ENCODE assay signal across 21 mouse cellular contexts in genomic region chr11:116604097-116604496, GRCm38 (mm10). TPM values are rescaled to one million over a fixed set of nuclear protein-coding genes. Genes with fewer than 3 reads are reported as not detected.
"Had no signal": no experiment of that assay in that cellular context is flagged by ENCODE, and none has a peak within 500 bp of the region (broad histone marks: within the 10 kb centered on the region; RNA-seq: fewer than 3 reads in every experiment).

No protein-coding gene starts in this region.

- ATAC-seq: liver, embryonic 12.5 days; midbrain, embryonic 13.5 days; midbrain, embryonic 16.5 days had no signal

- DNase-seq: kidney, adult 8-10 months; kidney, postnatal 14 days; lung, postnatal 36 days; right cerebral cortex, adult 18-20 months; right cerebral cortex, postnatal 14 days; thymus, adult 18-20 months; thymus, postnatal 36 days had no signal

- H3K9me3 ChIP-seq: limb, embryonic 10.5 days; limb, embryonic 13.5 days; liver, embryonic 12.5 days; liver, embryonic 15.5 days; lung, embryonic 15.5 days; megakaryocyte, embryonic 14.5 days; midbrain, embryonic 10.5 days; midbrain, embryonic 13.5 days; neural tube, embryonic 13.5 days had no signal

- H3K4me1 ChIP-seq: lung, embryonic 15.5 days; midbrain, embryonic 13.5 days had no signal

- H3K9ac ChIP-seq: limb, embryonic 13.5 days; liver, embryonic 12.5 days; liver, embryonic 15.5 days; lung, embryonic 15.5 days; midbrain, embryonic 13.5 days; neural tube, embryonic 13.5 days had no signal

- H3K4me2 ChIP-seq: limb, embryonic 13.5 days; liver, embryonic 12.5 days; liver, embryonic 15.5 days; lung, embryonic 15.5 days; midbrain, embryonic 13.5 days; neural tube, embryonic 13.5 days had no signal

- H3K27ac ChIP-seq: limb, embryonic 10.5 days; limb, embryonic 13.5 days; liver, embryonic 12.5 days; liver, embryonic 15.5 days; lung, embryonic 15.5 days; midbrain, embryonic 10.5 days; midbrain, embryonic 13.5 days; neural tube, embryonic 13.5 days; stomach, postnatal 0 days had no signal

- H3K36me3 ChIP-seq: midbrain, embryonic 10.5 days; midbrain, embryonic 13.5 days; neural tube, embryonic 13.5 days had no signal

- H3K27me3 ChIP-seq: limb, embryonic 13.5 days; liver, embryonic 12.5 days; liver, embryonic 15.5 days; lung, embryonic 15.5 days; megakaryocyte, embryonic 14.5 days; midbrain, embryonic 13.5 days; neural tube, embryonic 13.5 days had no signal

- H3K4me3 ChIP-seq: limb, embryonic 10.5 days; limb, embryonic 13.5 days; liver, embryonic 12.5 days; liver, embryonic 15.5 days; lung, embryonic 15.5 days; megakaryocyte, embryonic 14.5 days; midbrain, embryonic 10.5 days; midbrain, embryonic 13.5 days; myocyte; neural tube, embryonic 13.5 days had no signal

RNA-seq across cellular contexts. Expression of gene Aanat, which starts 17.9 kb away (rescaled TPM):
- polyA plus RNA-seq: kidney, embryonic 16.5 days; limb, embryonic 10.5 days; limb, embryonic 13.5 days; liver, embryonic 12.5 days; liver, embryonic 15.5 days; lung, embryonic 15.5 days; midbrain, embryonic 10.5 days; myocyte; stomach, embryonic 14.5 days; stomach, postnatal 0 days had no signal
